Mouse (Mus musculus) kidney, postnatal 4 days (tissue): ENCODE results near the gene Gphb5.

Source experiments
- DNase-seq, 2 experiments: peaks; one replicate each; pipeline ENCODE4 v3.0.0; 2021; ENCODE audit warnings: mixed read lengths in 2 of 2

Gene Gphb5

GRCm38 (mm10) chr12:75389308-75390135 lies 27.1 kb downstream of the Gphb5 start:
- peak; percentile 51 to 56 for DNase-seq

GRCm38 (mm10) chr12:75388521-75388920 lies 28.1 kb downstream of the Gphb5 start:
- no peak for DNase-seq

- no peak for DNase-seq
Observed at GRCm38 (mm10) chr12:75387846-75388245, 28.7 kb downstream of the Gphb5 start.

- no peak for DNase-seq
Observed at GRCm38 (mm10) chr12:75387156-75387555, 29.4 kb downstream of the Gphb5 start.

GRCm38 (mm10) chr12:75386731-75387130 lies 29.9 kb downstream of the Gphb5 start:
- DNase-seq = no peak

GRCm38 (mm10) chr12:75376126-75376525 lies 40.5 kb downstream of the Gphb5 start:
- DNase-seq = no peak

GRCm38 (mm10) chr12:75375060-75375459 lies 41.5 kb downstream of the Gphb5 start:
- no peak for DNase-seq

- DNase-seq = no peak
Observed at GRCm38 (mm10) chr12:75374437-75374836, 42.1 kb downstream of the Gphb5 start.

GRCm38 (mm10) chr12:75369418-75369851 lies 47.1 kb downstream of the Gphb5 start:
- no peak for DNase-seq

GRCm38 (mm10) chr12:75368527-75368926 lies 48.1 kb downstream of the Gphb5 start:
- no peak for DNase-seq

- no peak for DNase-seq
Observed at GRCm38 (mm10) chr12:75367371-75367770, 49.2 kb downstream of the Gphb5 start.

- no peak for DNase-seq
Observed at GRCm38 (mm10) chr12:75365621-75366124, 50.9 kb downstream of the Gphb5 start.

GRCm38 (mm10) chr12:75364416-75364815 lies 52.2 kb downstream of the Gphb5 start:
- no peak for DNase-seq

- DNase-seq = no peak
Observed at GRCm38 (mm10) chr12:75362456-75362855, 54.1 kb downstream of the Gphb5 start.
